Mouse (Mus musculus) neural tube, embryonic 10.5 days (tissue): ENCODE measurements around the gene Ak7.

Source experiments
- DNase-seq: peaks from one replicate; pipeline ENCODE4 v3.0.0-alpha.2; 2017; ENCODE audit warnings: low spot score; ENCODE audit errors: extremely low spot score

The Ak7 gene

GRCm38 (mm10) chr12:105786113-105786512 lies 80.3 kb downstream of the Ak7 start:
- no peak for DNase-seq

- DNase-seq: no peak
Measured at GRCm38 (mm10) chr12:105787626-105788025, 81.8 kb downstream of the Ak7 start.

- DNase-seq: no peak
Measured at GRCm38 (mm10) chr12:105789885-105790284, 84.1 kb downstream of the Ak7 start.

- DNase-seq: no peak
Measured at GRCm38 (mm10) chr12:105794896-105795295, 89.1 kb downstream of the Ak7 start.

GRCm38 (mm10) chr12:105798001-105798400 lies 92.2 kb downstream of the Ak7 start:
- DNase-seq: no peak

- no peak for DNase-seq
Measured at GRCm38 (mm10) chr12:105805790-105806189, 100.0 kb downstream of the Ak7 start.

GRCm38 (mm10) chr12:105806205-105806604 lies 100.4 kb downstream of the Ak7 start:
- no peak for DNase-seq

- DNase-seq: no peak
Measured at GRCm38 (mm10) chr12:105807416-105807815, 101.6 kb downstream of the Ak7 start.

GRCm38 (mm10) chr12:105808945-105809344 lies 103.2 kb downstream of the Ak7 start:
- no peak for DNase-seq

GRCm38 (mm10) chr12:105810608-105811007 lies 104.8 kb downstream of the Ak7 start:
- DNase-seq: no peak

GRCm38 (mm10) chr12:105813957-105814356 lies 108.2 kb downstream of the Ak7 start:
- no peak for DNase-seq

GRCm38 (mm10) chr12:105823472-105823871 lies 117.7 kb downstream of the Ak7 start:
- DNase-seq: no peak

- DNase-seq: no peak
Measured at GRCm38 (mm10) chr12:105824743-105825142, 119.0 kb downstream of the Ak7 start.

- no peak for DNase-seq
Measured at GRCm38 (mm10) chr12:105825266-105825665, 119.5 kb downstream of the Ak7 start.
